Mouse (Mus musculus): ENCODE measurements around the gene Tuba3a.

Gene Tuba3a

DNA sequence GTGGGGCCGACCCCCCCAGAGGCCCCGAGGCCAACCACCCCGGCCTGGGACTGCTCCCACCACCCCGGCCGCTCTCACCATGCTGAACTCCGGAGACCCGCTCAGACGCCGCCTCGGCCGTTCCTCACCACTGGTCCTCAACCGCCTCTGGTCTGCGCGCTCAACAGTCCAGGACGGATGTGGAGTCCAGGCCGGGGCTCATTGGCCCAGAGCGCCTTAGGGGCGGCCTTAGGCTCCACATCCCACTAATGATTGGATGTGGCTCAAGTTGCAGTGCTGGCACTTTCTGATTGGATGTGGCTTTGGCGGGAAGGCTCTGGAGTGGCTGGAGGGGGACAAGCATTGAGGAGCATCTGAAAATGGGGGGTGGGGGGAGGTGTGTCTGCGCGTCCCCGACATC is at the start of gene Tuba3a:
Gene Tuba3a, minus strand, starts transcription at position 153 of the 400 bp plus-strand sequence.
- no peak for DNase-seq (ENCODE audit: extremely low read depth, low read depth)

DNA sequence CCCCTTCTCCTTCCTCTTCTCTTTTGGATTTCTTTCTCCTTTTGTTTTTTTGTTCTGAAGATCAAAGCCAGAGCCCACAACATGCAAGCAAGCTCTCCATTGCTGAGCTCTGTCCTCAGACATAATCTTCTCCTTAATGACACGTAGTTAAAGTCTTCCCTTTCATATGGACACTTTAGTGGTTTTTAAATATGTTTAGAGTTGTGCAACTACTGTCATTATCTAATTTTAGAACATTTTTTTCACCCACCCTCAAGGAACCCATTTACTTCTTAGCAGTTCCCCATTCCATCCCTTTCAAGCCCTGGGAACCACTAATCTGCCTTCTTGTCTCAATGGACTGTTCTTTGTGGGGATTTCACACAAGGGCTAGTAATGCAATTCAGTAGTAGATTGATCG is 48.5 kb upstream of the Tuba3a start:
- no peak for DNase-seq (ENCODE audit: extremely low read depth, low read depth)

DNA sequence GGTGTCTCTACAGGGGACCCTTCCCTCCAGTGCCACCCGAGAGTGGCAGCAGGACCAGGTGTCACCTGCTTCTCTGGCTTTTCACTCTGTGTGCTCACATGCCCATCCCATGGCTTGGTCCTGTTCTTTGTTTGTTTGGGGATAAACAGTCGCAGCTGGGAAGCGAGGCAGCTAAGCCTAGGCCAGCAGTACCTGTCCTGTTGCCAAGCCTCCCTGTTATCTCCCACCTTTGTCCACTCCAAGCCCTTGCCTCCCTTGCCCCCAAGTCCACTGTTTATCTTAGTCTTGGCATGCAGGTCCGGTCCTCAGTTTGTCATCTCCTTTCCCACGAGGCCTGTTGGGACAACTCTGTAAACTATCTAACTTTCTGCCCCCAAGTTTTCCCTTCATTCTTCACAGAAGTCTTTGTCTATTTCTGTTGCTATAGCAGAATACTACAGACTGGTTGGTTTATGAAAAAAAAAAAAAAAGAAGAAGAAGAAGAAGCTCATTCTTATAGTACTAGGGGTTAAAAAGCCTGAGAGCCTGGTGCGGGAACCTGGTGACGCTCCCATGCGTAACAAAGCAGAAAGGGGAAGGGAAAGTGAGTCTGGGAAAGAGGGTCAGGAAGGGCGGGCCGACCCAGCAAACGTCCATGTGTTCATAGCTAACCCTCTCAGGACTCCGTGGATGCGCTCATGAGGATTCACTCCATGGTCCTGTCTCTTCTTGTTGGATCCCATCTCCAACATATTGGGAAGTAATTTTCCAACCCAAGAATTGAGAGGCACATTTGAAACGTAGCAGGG is 47.5 kb upstream of the Tuba3a start:
- no peak for DNase-seq (ENCODE audit: extremely low read depth, low read depth)

DNA sequence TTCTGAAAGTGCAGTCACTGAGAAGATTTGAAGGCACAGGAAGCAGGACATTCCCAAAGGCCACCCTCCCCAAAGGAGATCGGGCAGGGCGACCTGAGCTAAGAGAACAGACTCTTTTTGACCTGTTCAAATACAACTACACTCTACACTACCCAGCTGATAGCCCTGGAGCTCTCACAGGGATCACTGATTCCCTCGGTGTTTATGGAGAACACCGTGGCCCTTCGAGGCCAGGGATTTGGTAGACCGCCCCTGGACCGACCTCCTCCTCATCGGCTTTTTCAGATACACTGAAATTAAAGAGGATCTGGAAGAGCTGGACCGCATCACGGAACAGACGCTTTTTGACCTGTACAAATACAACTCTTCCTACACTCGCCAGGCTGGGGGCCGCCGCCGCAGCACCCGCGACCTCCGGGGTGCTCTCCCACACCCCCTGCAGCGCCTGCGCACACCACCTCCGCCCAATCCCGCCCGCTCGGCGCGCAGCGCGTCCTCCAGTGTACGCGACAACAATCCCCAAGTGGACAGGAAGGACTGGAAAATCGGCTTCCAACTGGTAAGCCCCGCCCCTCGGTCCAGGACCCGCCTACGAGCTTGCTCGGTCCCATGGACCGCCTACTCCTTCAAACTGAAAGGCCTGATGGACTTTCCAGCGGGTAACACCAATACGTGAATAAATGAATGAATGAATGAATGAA is 44.9 kb upstream of the Tuba3a start:
- peak; percentile 44 for DNase-seq (ENCODE audit: extremely low read depth, low read depth)

DNA sequence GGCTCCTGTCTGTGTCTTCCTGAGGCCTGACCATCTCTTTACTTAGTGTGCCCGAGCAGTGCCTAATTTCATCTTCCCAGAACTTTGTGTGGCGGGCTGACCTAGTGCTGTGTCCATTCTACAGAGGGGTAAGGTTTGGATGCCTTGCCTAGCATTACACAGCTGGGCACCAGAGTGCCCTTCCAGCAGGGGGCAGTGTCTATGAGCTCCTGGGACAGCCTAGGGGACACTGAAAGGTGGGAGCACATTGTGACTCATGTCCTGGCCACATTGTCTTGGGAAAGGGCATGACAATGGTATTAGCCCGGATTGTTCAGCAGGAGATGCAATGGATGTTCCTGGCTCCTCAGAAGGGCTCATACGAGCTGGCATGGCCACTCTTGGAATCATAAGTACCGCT is 42.4 kb upstream of the Tuba3a start:
- no peak for DNase-seq (ENCODE audit: extremely low read depth, low read depth)

DNA sequence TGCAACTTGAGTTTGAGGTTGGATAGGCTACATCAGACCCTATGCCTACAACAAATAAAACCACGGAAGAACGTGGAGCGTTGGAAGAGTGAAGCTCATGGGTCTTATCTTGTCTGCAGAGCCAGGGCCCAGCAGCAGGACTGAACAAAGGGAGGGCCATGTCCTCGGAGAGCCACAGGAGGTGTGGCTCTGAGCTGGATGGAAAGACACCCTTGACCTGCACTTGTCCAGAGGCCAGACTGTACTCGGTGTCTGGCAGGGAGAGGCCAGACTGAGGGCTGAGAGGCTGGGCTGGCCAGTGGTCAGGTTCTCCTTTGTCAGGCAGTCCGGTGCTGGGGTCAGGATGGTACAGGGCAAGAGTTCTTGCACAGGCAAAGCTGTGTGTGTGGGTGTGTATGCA is 39.5 kb upstream of the Tuba3a start:
- no peak for DNase-seq (ENCODE audit: extremely low read depth, low read depth)

DNA sequence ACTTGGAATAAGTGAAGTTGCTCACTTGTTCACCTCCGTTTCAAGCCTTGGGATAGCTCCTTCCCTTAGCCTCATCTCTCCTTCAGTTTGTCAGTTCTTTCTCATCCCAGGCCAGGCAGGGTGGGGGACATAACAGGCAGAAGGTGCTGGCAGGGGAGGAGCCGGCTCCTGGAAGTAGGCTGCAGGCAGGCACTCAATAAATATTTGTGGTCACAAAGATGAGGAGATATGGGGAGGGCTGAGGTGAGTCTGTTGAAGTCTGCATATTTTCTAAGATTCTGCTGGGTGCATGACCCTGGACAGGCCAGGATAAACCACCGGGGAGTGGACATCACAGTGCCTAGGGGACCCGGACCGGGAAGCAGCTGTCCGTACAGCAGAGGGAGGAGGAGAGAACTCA is 37.7 kb upstream of the Tuba3a start:
- DNase-seq (ENCODE audit: extremely low read depth, low read depth): no peak

DNA sequence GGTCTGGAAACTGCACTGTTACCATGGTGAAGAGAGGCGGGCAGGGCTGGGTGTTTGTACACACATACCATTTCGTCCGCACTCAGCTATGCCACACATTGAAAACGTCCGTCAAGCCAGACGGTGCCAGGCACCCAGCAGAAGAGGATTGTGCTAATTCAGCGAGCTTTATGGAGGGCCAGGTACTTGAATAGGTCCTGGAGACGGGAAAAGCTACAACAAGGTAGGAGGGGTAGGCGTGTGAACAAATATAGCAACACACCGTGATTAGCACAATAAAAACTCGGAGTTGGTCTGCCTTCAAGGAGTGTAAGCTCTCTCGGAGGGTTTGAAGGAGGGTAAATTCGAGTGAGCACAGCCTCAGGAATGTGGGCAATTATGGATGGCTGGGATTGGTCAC is 37.0 kb upstream of the Tuba3a start:
- DNase-seq (ENCODE audit: extremely low read depth, low read depth): no peak

DNA sequence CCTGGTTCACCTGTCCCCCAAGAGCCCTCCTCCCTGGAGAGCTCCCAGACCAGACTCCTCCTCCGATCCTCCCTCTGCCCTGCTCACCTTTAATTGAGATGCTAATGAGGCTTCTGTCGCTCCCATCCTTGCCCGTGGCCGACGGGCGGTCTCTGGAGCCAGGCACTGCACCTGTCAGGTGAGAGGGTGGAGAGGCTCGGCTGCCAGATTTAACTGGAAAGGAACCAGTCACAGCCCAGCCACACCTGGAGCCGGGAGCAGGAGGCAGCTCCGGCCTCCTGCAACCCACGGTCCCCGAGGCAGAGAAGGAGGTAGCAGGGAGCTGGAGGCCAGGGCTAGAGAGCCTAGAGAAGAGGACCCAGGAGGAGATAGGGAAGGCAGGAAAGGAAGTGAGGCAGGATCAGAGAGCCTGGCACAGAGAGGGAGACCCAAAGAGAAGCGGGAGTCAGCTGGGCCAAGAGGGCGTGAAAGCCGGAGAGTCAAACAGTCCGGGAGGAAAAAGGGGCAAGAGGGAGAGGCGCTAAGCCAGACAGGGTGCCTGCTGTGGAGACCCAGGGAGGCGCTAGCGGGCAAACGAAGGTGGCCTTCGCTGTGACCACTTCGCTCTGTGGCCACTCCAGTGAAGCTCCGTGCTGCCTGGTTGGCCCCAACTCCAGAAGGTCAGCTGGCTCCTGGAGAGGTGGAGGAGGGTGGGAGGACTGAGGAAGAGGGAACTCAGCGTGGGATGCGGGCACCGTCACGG is 35.4 kb upstream of the Tuba3a start:
- no peak for DNase-seq (ENCODE audit: extremely low read depth, low read depth)

DNA sequence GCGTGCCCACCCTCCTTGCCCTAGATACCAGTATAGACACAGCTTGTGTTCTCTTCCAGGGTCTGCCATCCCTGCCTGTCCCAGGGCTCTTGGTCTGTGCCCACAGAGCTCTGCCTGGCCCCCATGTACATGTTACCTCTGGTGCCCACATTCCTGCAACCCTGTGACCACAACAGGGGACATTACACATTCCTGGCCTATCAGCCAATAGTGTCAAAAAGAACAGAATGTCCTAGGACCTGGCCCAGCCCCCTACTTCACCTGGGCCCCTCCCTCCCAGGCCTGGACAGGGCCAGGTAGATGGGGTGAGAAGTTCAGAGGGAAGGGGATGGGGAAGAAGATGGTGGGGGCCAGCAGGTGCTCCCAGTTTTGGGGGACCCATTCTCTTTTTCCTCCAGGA is 34.5 kb upstream of the Tuba3a start, which contains the start of gene Scnn1a:
Gene Scnn1a, plus strand, starts transcription at position 337 of the 400 bp plus-strand sequence.
- DNase-seq (ENCODE audit: extremely low read depth, low read depth): no peak

DNA sequence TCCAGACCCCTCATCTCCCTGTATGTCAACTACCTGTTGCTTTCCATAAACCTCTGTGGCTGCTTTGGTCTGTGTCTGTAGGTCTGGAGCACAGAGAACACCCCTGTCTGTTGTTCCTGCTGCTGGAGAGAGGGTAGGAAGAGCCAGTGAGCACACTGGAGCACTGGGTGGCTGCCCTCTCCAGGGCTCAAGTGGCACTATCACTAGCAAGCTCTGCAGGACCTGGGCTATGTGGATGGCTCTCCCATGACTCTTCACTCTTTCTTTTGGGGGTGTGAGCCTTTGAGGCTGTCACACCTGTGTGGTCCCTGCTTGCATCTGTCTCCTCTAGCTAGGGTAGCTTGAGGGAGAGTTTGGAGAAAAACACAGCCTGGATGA is 34.1 kb upstream of the Tuba3a start:
- no peak for DNase-seq (ENCODE audit: extremely low read depth, low read depth)

DNA sequence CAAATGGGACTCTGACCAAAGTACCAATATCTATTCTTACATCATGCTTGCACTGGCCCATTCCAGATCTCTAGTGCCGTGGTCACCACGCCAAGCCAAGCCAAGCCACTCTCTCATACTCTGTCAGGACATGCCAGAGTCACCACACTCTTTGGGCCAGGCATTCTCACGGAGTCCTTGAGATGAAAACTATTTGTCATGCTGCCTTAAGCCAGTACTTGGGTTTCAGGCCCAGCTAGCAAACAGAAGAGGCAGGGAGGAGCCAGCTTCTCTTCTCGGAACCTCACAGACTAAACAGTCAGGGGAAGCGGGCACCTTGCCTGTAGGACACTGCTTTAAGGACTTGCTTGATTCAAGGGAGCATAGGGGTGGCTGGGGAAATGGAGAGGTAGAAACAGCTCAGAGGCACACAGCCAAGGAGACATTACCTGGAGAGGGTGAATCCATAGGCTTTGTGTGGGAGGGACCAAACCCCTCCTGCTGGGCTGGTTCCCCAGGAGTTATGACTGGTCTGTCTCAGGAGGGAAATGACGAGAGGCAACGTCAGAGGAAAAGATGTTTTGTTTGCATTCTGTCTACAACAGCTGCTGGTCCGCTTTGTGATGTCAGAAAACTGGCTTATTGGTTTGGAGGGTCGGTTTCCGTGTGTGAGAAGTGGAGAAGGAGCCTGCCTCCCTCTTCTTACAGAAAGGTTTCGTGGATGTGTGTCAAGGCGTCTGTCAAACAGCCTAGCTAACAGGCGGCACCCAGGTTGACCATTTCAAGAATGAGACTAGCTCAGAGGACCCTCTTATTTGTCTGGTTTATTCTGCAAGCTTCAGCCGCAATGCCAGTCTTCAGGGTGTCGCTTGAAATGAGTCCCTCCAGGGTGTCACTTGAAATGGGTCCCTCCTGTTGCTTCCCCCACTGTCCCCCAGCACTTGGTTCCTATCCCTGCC is 33.4 kb upstream of the Tuba3a start:
- DNase-seq (ENCODE audit: extremely low read depth, low read depth): no peak

DNA sequence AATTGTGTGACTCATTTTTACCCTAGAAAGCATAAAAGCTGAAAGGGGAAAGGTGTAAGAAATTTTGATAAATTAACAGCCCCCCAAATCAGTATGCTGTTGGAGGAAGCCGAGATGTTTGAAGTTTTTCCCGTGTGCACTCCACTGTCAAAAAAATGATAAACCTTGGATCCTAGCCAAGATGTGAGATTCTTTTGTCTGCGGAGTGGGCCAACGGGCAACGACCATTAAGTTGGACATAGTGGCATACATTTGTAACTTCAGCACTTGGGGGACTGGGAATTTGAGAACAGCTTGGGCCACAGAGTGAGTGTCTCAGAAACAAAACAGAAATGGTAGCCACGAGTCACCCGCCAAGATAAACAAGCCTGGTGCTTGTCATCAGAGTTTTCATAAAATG is 31.2 kb upstream of the Tuba3a start:
- no peak for DNase-seq (ENCODE audit: extremely low read depth, low read depth)

DNA sequence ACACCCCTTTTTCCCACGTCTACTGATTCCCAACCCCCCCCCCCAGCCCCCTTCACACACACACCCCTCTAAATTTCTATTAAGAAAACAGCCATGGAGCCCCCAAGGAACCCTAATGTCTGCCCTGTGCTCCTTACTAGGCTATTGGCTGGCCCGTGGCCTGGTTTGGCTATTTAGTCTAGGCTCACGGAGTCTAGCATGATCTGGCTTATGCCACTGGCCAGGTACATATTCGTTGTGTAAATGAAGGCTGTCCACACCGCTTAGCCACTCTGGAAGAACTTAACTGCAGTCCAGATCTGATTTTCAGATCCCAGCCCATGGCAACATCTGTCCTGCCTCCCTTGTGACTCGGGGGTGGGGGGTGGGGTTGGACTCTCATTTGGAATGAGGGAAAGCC is 28.9 kb upstream of the Tuba3a start:
- DNase-seq (ENCODE audit: extremely low read depth, low read depth): no peak

DNA sequence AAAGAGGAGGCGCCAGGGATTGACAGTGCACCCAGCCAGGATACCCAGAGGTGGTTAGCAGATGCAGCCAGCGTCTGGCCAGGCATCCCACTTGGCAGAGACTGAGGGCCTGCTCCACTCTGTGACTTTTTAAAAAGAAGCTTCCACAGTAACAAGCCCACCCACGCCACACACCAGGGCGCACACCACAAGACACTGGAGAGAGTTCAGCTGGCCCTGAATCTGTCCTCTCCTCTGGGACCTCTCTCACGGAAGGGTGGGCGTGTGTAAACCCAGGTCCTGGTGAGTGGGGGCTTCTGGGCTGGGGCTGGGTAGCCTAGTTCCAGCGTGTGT is 28.4 kb upstream of the Tuba3a start:
- no peak for DNase-seq (ENCODE audit: extremely low read depth, low read depth)

DNA sequence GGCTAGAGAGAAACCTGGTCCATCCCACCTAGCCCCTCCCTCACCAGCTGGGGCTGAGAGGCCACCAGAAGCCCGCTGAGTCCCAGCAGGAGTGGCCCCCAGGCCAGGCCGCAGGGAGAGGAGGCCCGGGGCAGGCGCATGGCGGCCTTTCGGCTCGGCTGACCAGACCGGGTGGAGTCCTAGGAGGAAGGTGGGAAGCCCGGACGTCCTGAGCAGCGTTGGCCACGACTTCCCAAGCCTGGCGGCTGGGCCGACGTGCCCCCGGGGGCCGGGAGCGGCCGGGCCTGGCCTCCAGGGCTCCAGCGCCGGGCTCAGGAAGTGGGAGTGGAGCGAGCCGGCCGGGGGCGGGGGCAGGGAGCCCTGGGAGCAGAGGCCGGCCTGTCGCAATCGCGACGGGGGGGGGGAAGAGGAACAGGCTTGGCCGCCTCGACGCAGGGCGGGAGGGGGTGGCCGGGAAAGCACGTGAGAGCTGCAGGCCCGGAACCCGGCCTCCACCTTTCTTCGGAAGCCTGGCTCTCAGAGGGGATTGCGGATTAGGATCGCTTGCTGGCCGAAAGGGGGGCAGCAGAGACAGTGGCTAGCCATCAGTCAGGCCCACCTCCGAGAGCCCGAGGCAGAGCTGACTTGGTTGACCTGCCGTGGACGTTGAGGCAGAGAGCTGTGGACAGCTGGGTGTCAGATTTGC is 27.8 kb upstream of the Tuba3a start, which contains the start of gene Ltbr:
Gene Ltbr, minus strand, starts transcription at position 340 of the 685 bp plus-strand sequence.
- peak; percentile 36 for DNase-seq (ENCODE audit: extremely low read depth, low read depth)

DNA sequence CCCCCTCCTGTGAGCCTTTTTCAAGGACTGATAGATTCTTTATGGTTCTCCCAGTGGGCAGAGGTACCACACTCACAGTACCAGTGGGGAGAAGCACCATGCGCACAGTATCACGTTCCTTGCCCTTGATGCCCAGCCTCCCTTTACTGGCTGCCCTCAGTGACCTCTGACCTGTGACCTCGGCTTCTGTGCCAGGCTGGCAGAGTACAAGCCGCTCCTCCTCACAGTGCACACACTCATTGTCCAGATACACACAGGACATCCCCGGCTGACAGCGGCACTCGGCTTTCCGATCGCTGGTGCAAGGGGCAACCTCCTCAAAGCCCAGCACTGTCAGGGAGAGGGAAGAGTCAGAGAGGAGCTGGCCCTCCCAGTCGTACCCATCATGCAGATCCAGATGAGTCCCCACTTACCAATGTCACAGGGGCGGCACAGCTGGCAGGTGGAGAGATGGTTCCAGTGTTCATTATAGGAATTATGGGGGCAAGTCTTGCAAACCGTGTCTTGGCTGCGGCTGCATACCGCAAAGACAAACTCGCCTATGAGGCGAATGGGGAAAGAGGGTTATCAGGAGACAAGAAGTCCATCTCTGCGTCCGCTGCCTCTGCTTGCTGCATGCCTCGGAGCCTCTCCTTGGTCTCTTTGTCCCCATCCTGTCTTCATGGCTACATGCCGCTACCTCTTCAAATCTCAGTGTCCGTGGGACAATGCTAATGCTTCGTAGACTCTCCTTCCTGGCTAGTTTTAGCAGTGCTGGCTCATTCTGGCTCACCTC is 26.9 kb upstream of the Tuba3a start:
- no peak for DNase-seq (ENCODE audit: extremely low read depth, low read depth)

DNA sequence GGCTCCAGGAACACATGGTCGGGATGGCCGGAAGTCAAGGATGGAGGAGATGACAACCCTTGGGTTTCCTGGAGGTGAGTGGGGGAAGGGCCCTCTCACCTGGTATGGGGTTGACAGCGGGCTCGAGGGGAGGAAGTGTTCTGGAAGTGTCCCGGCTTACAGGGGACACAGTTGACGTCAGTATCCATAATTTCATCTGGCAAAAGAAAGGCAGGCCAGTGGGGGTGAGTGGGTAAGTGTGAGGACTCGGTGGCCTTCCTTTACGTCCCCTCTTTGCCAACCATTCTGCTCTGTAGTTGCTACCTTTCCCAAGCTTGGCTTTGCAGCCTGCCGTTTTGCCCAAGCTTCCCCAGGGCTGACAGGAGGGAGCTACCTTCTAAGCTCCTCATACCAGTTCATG is 26.3 kb upstream of the Tuba3a start:
- no peak for DNase-seq (ENCODE audit: extremely low read depth, low read depth)

DNA sequence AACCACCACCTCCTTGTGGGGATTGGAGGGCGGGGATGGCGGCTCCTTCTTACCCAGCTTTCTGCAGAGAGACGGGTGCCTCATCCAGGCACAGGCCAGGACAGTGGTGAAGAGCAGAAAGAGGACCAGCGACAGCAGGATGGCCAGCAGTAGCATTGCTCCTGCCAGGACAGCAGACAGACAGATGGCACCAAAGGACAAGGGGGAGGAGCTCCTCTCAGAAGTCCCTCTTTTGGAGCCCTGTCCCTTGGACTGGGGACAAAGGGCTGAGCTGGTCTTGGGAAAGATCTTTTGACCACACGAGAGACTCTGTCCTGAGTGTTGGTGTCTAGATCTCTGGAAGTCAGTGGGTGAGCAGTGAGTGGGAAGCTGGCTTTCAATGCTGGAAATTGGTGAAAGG is 23.6 kb upstream of the Tuba3a start:
- no peak for DNase-seq (ENCODE audit: extremely low read depth, low read depth)

DNA sequence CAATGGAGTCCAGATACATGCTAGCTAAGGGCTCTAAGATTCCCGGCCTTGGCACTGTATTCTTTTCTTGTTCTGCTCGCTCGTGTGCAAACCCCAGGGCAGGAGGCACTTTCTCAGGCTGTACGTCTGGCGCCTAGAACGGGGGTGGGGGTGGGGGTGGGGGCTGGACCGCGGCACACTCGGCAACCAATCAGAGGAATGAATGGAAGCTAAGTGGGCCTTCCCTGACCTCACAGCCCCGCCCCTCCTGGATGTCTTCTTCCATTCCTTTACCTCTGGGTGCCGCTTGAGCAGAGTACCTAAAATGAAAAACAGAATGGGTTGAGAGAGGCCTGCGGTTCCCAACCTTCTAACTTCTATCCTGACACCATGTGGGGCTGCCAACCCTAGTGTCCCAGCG is 23.1 kb upstream of the Tuba3a start:
- DNase-seq (ENCODE audit: extremely low read depth, low read depth): no peak

Data from MEL-GATA-1-ER (cell line).